Mouse (Mus musculus) intestine, postnatal 0 days (tissue): Measurements from ENCODE around the gene Armc5. TPM values are rescaled to one million over a fixed set of nuclear protein-coding genes. Genes with fewer than 3 reads are reported as not detected.

Experiments used
- ATAC-seq: fragments of 200-750 bp; cut with Nextera tagmentation; 2 replicates; pipeline ENCODE4 v1.8.0; 2017; ENCODE audit warnings: mild to moderate bottlenecking, moderate TSS enrichment, moderate library complexity
- H3K27ac ChIP-seq: fragments of 300-500 bp; sonication (generic); 2 replicates; pipeline ENCODE4 v1.5.1; 2014; ENCODE audit warnings: mild to moderate bottlenecking, low read depth, low read length, moderate library complexity
- H3K27me3 ChIP-seq: fragments of 300-500 bp; sonication (generic); replicated peaks from 2 replicates; pipeline ENCODE4 v1.6.1; 2014; ENCODE audit warnings: low read length, mixed read lengths; ENCODE audit not compliant: control insufficient read depth, insufficient read depth
- H3K36me3 ChIP-seq: fragments of 300-500 bp; sonication (generic); 2 replicates; pipeline ENCODE4 v1.6.1; 2014; ENCODE audit warnings: mild to moderate bottlenecking, moderate library complexity; ENCODE audit not compliant: control insufficient read depth, insufficient read depth
- H3K4me1 ChIP-seq: fragments of 300-500 bp; sonication (generic); replicated peaks from 2 replicates; pipeline ENCODE4 v1.6.1; 2014; ENCODE audit warnings: antibody characterized with exemption, low read length, mixed read lengths; ENCODE audit not compliant: control insufficient read depth, insufficient read depth
- H3K4me2 ChIP-seq: fragments of 300-500 bp; sonication (generic); replicated peaks from 2 replicates; pipeline ENCODE4 v1.6.1; 2014; ENCODE audit warnings: low read depth, mild to moderate bottlenecking, moderate library complexity
- H3K4me3 ChIP-seq: fragments of 300-500 bp; sonication (generic); 2 replicates; pipeline ENCODE4 v1.5.1; 2014; ENCODE audit warnings: low read depth, low read length
- H3K9ac ChIP-seq: fragments of 300-500 bp; sonication (generic); 2 replicates; pipeline ENCODE4 v1.6.1; 2014; ENCODE audit warnings: mild to moderate bottlenecking, low read depth, low read length
- H3K9me3 ChIP-seq: fragments of 300-500 bp; sonication (generic); 2 replicates; pipeline ENCODE4 v1.6.1; 2016; ENCODE audit warnings: mixed run types; ENCODE audit not compliant: control insufficient read depth
- CTCF ChIP-seq: sonication (generic); IDR thresholded peaks from 2 replicates; pipeline ENCODE4 v1.5.1; 2016; ENCODE audit warnings: low read depth, mild to moderate bottlenecking, control low read depth, antibody characterized with exemption, moderate library complexity
- WGBS: fragments of 180-500 bp; shearing (Covaris S2); extraction: QIAGEN DNeasy Blood & Tissue Kit; methylation state at CpG from one replicate; pipeline ENCODE4 v1.1.7; 2014; 5-methylcytosine and 5-hydroxymethylcytosine counted together
- polyA plus RNA-seq: library from polyadenylated mRNA; unstranded; fragments of >200 nt; fragmentation: Nextera tagmentation; extraction: Ambion mirVana; gene quantifications from 2 replicates; pipeline ENCODE4 v1.2.1, GENCODE M21; 2015

Gene Armc5
- polyA plus RNA-seq, 1 experiment from 2014 or later = 12.1 TPM

DNA sequence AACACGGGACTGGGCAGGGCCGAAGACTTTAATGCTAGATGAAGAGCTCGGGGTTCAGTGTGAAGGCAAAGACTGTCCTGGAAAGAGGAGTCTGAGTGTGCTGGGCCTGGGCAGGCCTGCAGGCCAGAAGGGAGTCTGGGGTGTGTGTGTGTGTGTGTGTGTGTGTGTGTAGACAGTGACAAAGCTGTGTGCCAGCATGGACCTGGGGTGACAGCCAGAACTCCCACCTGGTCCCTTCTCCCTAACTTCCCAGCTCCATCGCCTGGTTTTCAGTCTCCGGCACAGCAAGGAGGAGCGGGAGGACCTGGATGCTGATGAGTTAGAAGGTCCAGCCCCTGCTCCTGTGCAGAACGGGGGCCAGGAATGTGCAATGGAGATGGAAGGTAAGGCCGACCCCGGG, 34.4 kb downstream of the Armc5 start:
- no peaks in the 10 kb centered on the region for H3K9me3 ChIP-seq
- peaks cover 50% of the 10 kb centered on the region for H3K36me3 ChIP-seq
- no peak for TF ChIP-seq CTCF
- H3K4me2 ChIP-seq = no peak overlapping the region
- WGBS = 92% methylated on average over 9 of the region's 9 CpGs
- no peak overlapping the region for H3K4me3 ChIP-seq
- H3K4me1 ChIP-seq = no peaks in the 10 kb centered on the region
- H3K27ac ChIP-seq = no peak overlapping the region
- H3K27me3 ChIP-seq = no peaks in the 10 kb centered on the region
- no peak overlapping the region for H3K9ac ChIP-seq
- ATAC-seq = no peak

DNA sequence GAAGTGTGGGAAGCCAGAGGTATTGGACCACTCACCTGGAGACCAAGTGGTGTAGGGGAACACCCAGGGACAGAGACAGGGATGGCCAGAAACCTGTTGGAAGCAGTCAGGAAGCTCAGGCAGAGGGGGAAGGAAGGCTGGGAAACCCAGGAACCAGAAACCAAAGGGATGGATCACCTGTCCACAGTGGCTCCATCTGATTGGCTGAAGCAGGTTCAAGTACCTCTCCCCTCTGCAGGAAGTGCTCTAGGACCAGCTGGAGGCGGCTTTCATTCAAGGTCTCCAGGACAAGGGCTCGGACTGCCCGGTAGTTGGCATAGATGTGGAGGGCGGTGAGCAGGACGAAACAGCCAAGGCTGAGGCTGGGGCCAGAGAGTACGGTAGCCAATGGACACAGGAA, 38.9 kb downstream of the Armc5 start:
- peaks cover 84% of the 10 kb centered on the region for H3K36me3 ChIP-seq
- H3K4me3 ChIP-seq = no peak overlapping the region
- no peak for ATAC-seq
- no peak overlapping the region for H3K9ac ChIP-seq
- H3K4me1 ChIP-seq = no peaks in the 10 kb centered on the region
- no peak for TF ChIP-seq CTCF
- no peak overlapping the region for H3K27ac ChIP-seq
- H3K27me3 ChIP-seq = no peaks in the 10 kb centered on the region
- H3K4me2 ChIP-seq = no peak overlapping the region
- 97% methylated on average over 6 of the region's 6 CpGs for WGBS
- H3K9me3 ChIP-seq = no peaks in the 10 kb centered on the region

DNA sequence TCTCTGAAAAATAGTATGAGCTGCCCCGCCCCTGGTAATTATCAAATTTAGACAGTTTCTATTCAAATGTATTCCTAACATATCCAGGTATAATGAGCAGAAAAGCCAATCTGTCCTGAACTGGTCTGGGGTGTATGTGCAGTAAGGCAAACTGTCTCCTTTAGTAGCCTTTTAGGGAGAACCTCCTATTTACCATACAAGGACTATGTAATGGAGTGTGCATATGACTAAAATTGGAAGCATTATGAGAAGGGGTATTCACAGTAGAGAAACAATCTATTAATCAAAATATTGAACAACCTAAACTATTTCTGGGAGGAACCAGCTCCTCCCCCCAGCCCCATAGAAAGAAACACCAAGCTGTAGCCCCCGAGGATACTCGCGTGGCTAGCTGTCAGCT, 42.6 kb downstream of the Armc5 start:
- TF ChIP-seq CTCF = no peak
- Histone ChIP-seq H3K4me2 (no peak overlapping the region), H3K27me3 (no peaks in the 10 kb centered on the region), H3K9ac (no peak overlapping the region), H3K36me3 (peaks cover 55% of the 10 kb centered on the region), H3K27ac (no peak overlapping the region), H3K4me1 (no peaks in the 10 kb centered on the region), H3K9me3 (no peaks in the 10 kb centered on the region), H3K4me3 (no peak overlapping the region)
- 94% methylated on average over 4 of the region's 4 CpGs for WGBS
- ATAC-seq = no peak

DNA sequence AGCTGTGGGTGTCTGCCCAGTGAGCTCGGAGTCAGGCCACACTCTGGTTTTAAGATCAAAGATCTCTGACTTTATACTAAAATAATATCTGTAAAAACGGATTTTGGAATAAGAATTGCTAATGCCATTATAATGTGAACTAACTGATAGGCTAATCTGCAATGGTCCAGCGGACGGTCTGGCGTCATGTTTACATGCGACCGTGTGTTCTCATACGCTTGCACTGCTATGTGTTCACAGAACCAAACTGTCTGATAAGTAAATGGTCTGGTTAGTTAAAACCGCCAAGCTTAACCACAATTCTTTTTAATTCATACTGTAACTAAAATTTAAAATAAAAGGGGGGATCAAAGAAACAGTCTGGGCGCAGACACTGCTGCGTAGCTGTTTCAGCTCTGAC, 44.6 kb downstream of the Armc5 start:
- Histone ChIP-seq H3K9me3 (no peaks in the 10 kb centered on the region), H3K9ac (no peak overlapping the region), H3K27ac (no peak overlapping the region), H3K4me2 (no peak overlapping the region), H3K4me3 (no peak overlapping the region), H3K4me1 (no peaks in the 10 kb centered on the region), H3K27me3 (no peaks in the 10 kb centered on the region), H3K36me3 (peaks cover 54% of the 10 kb centered on the region)
- ATAC-seq = no peak
- 91% methylated on average over 11 of the region's 11 CpGs for WGBS
- no peak for TF ChIP-seq CTCF

DNA sequence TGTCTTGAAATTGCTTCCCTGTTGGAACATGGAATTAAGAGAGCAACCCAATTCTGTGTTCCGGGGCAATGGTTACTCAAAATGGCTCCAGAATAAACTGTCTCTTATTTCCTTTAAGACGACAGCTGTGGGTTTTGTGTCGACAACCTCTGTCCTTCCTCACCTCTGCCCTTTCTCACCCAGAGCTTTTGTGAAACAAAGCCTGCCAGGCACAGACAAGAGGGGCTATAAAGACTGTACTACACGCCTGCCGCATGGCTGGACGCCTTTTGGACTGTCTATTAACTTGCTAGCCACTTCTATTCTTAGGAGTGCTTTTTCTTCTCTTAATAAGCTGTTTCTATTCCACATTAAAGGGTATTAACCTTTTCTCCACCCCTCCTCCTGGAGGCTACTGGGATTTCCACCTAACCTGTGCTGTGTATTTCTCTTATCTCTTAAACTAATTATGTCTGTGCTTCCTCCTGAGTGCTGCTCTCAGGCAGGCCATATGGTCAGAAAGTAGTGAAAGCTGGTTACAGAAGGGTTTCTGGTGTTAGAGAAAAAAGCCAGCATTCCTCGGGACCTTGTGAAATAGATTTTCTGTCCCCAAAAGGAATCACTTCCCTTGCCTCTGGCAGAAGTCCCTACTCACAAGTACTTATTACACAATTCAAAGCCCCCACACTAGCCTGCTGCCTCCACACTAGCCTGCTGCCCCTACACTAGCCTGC, 45.5 kb downstream of the Armc5 start:
- Histone ChIP-seq H3K9ac (no peak overlapping the region), H3K9me3 (no peaks in the 10 kb centered on the region), H3K36me3 (peaks cover 55% of the 10 kb centered on the region), H3K27ac (peak overlapping the region; percentile 66), H3K4me1 (no peaks in the 10 kb centered on the region), H3K4me2 (no peak overlapping the region), H3K27me3 (no peaks in the 10 kb centered on the region), H3K4me3 (no peak overlapping the region)
- WGBS = 23% methylated on average over 7 of the region's 7 CpGs
- peak; percentile 75 for ATAC-seq
- no peak for TF ChIP-seq CTCF

DNA sequence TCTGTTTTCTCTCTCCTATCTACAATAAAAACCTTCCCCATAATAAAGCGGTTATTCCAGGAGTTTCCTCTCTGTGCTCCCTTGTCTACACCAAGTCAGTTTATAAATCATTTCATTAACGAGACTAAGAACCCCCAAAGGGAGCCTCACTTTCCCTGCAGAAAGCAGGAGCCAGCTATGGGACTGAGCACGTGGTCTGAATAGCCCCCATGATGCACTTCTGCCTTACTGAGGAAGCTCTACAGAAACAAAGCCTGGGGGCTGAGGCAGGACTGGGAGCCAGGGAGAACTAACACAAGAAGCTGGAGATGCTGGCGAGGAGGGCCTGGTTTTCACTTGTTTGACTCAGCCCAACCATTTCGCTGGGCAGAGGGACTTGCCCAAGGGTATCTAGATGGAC, 46.9 kb downstream of the Armc5 start:
- Histone ChIP-seq H3K36me3 (peaks cover 52% of the 10 kb centered on the region), H3K9ac (no peak overlapping the region), H3K4me2 (no peak overlapping the region), H3K4me1 (0 out of 2 replicates have a peak, but pooled peaks cover 6% of the 10 kb centered on the region), H3K27me3 (no peaks in the 10 kb centered on the region), H3K4me3 (no peak overlapping the region), H3K9me3 (no peaks in the 10 kb centered on the region), H3K27ac (no peak overlapping the region)
- whole genome bisulfite sequencing = 43% methylated on average over 5 of the region's 5 CpGs
- no peak for TF ChIP-seq CTCF
- no peak for ATAC-seq

DNA sequence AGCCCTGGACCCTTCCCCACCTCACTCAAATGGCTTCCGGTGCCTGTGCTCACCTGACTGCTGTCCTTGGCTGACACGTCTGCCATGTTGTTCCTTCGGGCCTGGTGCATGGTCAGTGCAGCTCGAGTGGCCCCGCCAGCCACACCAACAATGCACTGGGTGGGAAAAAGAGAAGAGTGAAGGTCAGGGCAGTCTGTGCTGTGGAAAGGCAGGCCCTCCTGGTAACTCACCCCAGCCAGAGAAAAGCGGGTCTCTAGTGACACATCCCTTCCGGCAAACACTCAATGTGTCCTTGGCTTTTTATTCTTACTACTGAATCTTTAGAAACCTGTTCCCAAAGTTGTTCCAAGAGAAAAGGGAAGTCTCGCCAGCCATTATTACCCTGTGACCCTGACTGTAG, 47.9 kb downstream of the Armc5 start:
- Histone ChIP-seq H3K4me2 (no peak overlapping the region), H3K36me3 (peaks cover 46% of the 10 kb centered on the region), H3K27me3 (no peaks in the 10 kb centered on the region), H3K27ac (no peak overlapping the region), H3K4me1 (0 out of 2 replicates have a peak, but pooled peaks cover 6% of the 10 kb centered on the region), H3K4me3 (no peak overlapping the region), H3K9ac (no peak overlapping the region), H3K9me3 (no peaks in the 10 kb centered on the region)
- ATAC-seq = no peak
- no peak for TF ChIP-seq CTCF
- WGBS = 86% methylated on average over 8 of the region's 8 CpGs
